Mouse (Mus musculus): Measurements from ENCODE around the gene Ltb4r1. TPM values are rescaled to one million over a fixed set of nuclear protein-coding genes. Genes with fewer than 3 reads are reported as not detected.

Ltb4r1 gene
- total and polyA plus RNA-seq, 3 experiments: 0.76 to 1.4 TPM; not detected in 1

DNA sequence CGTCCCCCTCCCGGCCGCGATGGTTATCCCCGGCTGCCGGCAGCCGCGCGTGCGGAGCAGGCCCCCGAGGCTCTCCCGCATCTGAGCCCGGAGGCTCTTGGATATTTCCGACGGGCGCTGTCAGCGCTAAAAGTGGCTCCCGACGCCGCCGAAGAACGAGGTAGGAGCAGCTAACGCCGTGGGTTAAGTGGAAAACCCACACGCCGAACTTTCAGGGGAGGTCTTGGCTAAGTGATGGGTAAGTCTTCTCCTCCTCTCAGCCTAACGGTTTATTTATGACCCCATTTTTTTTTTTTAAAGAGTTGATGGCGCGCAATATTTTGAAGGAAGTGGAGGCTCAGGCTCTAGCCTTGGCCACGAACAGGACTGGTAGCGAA is 19.9 kb upstream of the Ltb4r1 start:
- DNase-seq: no peak

DNA sequence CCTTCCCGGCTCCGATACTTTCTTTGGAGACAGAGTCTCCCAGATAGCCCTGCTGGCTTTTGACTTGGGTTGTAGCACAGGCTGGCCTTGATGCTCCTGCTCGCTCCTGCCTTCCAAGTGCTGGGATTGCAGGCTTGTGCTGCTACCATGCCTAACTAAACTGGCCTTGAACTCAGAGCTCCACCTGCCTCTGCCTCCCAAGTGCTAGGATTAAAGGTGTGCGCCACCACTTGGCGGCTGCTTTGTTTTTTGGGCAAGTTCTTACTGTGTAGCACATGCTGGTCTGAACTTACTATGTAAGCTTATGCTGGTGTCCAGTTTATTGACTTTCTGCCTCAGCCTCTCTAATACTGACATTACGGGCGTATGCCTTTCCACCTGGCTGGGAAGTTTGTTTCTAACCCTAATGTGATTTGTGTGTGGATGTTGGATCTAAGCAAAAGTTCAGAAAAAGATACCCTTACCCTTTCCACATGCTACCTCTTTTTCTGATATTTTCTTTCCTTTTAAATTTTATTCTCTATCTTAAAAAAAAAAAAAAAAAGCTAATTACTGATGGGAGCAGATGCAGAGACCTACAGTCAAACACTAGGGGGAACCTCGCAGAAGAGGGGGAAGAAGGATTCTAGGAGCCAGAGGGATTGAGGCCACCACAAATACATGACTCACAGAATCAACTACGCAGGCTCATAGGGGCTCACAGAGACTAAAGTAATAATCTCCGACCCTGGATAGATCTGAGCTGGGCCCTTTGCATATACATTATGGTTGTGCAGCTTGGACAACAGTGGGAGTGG is 18.5 kb upstream of the Ltb4r1 start:
- no peak for DNase-seq

DNA sequence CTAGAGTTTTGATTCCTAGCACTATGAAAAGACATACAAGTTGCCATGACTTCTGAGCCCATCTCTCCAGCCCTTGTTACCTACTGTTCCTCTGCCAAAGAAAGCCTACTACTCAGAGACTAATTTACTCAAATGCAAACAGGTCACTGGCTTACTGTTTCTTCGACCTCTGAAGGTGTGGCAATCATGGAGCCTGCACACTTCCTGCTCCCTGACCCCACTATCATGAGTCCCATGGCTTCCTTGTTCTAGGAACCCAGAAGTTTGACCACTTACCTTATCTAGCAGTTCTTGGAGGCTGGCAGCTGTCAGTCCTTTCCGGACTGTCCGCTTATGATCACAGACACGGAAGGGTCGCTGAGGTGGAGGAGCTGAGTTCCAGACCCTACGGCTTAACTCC is 8.2 kb upstream of the Ltb4r1 start:
- DNase-seq: no peak

DNA sequence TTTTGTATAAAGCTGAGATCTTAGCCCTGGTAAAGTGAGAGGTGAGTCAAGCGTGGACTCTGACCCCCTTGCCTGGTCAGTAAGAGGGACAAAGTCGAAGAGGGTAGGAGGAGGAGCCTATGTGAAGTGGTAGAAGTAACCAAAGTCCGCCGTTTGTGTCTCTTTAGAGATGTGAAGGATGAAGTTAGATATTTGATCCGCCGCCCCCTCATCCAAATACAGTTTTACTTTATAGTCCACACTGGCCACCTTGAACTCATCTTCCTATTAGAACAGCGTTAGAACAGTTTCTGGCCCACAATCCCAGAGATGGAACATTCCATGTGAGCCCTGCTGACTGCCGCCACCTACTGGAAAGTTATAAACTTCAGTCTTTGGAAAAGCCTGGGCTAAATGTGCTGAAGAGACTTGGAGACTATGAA is 7.4 kb upstream of the Ltb4r1 start, which contains the start of gene Cideb:
Gene Cideb, minus strand, starts transcription at position 96 of the 422 bp plus-strand sequence.
- DNase-seq: peak; percentile 53

DNA sequence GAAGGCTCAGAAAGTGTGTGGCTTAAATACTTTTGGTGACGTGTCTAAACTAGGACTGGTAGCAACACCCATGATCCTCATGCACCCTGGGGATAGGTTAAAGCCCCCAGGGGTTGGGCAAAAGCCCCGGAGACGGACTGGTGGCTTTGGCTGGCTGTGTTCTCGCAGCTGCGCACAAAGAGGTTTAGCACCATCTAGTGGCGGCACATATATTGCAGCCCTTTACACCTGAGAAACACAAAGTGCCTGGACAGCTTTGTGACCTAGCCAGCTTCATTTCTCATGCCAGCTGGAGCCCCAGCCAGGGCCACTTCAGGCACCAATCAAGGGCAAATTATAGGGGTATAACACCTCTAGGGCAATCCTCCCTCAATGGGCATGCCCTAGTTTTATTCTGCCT is 5.6 kb upstream of the Ltb4r1 start:
- DNase-seq: peak; percentile 81

DNA sequence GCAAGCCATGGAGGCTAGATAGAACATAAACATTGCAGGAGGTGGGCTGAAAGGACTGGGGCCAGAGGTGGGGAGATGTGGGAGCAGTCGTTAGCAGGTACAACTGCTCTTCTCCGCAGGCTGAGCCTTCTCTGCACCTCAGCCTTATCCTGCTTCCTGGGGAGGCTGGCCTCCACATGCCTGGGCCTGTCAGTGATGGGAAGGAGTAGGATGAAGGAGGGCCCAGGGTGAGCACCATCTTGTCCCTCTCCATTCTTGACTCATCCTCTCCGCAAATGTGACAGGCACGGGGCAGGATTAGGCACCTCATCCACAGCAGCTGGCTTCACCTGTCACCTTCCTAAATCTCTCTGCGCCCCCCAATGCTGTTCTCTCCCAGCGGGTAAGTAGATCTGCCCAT is 4.6 kb upstream of the Ltb4r1 start, which contains the start of gene Ltb4r2:
Gene Ltb4r2, plus strand, starts transcription at position 266 of the 400 bp plus-strand sequence.
- DNase-seq: no peak

DNA sequence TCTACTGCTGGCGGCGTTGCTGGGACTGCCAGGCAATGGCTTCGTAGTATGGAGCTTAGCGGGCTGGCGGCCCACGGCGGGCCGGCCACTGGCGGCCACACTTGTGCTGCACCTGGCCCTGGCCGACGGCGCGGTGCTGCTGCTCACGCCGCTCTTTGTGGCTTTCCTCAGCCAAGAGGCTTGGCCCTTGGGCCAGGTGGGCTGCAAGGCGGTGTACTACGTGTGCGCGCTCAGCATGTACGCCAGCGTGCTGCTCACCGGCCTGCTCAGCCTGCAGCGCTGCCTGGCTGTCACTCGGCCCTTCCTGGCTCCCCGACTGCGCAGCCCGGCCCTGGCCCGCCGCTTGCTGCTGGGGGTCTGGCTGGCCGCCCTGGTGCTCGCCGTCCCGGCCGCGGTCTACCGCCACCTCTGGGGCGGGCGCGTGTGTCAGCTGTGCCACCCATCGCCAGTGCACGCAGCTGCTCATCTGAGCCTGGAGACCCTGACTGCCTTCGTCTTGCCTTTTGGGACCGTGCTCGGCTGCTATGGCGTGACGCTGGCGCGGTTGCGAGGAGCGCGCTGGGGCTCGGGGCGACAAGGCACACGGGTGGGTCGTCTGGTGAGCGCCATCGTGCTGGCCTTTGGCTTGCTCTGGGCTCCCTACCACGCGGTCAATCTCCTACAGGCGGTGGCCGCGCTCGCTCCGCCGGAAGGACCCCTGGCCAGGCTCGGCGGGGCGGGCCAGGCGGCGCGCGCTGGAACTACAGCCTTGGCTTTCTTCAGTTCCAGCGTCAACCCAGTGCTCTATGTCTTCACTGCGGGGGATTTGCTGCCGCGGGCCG is 3.6 kb upstream of the Ltb4r1 start:
- DNase-seq: peak; percentile 65

DNA sequence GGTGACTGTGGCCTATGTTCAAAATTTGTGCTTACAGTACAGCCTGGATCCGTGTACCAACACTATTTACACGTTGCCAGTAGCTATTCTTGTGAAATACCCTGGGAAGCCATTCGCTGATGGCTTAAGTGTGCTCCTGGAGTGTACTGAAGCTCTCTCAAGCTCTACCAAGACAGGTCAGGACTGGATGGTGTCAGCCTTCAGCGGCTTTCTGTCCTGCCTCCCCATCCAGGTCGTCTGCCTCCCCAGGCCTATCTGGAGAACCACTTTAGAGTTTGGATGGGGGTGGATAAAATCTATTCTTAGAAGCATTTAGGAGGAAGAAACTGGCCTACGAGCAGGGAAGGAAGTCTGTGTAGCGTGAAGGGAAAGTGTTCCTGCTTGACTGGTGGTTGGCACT is 2.6 kb upstream of the Ltb4r1 start:
- DNase-seq: no peak

DNA sequence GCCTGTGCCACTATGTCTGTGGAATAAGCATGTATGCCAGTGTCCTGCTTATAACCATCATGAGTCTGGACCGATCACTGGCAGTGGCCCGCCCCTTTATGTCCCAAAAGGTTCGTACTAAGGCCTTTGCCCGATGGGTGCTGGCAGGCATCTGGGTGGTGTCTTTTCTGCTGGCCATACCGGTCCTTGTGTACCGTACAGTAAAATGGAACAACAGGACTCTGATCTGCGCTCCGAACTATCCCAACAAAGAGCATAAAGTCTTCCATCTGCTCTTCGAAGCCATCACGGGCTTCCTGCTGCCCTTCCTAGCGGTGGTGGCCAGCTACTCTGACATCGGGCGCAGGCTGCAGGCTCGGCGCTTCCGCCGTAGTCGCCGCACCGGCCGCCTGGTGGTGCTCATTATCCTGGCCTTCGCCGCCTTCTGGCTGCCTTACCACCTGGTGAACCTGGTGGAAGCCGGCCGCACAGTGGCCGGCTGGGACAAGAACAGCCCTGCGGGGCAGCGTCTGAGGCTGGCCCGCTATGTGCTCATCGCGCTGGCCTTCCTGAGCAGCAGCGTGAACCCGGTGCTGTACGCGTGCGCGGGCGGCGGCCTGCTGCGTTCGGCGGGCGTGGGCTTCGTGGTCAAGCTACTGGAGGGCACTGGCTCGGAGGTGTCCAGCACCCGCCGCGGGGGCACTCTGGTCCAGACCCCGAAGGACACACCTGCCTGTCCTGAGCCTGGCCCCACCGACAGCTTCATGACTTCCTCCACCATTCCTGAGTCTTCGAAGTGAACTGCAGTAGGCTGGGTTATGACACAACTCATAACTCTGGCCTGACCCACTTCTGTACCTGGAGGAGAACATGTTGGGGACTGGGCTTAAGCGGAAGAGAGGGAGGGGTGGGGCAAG is 2.0 kb downstream of the Ltb4r1 start:
- peak; percentile 74 for DNase-seq

DNA sequence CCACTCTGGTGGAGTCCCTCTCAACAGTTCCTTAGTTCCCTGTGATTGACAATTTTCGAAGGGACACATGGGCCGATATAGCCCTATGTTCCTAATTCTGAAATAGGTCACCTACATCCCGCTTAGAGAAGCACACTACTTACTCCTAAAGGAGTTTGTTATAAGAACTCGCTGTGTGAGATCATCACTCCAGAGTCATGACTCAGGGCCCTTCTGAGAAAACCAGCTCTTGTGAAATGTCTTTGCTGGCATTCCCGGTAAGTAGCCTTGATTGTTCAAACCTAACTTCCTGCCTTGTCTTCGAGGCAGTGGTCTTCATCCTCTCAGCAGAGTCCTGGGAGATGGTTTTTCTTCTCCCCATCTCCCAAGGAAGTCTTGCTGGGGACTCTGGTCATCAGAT is 2.8 kb downstream of the Ltb4r1 start:
- peak; percentile 49 for DNase-seq

DNA sequence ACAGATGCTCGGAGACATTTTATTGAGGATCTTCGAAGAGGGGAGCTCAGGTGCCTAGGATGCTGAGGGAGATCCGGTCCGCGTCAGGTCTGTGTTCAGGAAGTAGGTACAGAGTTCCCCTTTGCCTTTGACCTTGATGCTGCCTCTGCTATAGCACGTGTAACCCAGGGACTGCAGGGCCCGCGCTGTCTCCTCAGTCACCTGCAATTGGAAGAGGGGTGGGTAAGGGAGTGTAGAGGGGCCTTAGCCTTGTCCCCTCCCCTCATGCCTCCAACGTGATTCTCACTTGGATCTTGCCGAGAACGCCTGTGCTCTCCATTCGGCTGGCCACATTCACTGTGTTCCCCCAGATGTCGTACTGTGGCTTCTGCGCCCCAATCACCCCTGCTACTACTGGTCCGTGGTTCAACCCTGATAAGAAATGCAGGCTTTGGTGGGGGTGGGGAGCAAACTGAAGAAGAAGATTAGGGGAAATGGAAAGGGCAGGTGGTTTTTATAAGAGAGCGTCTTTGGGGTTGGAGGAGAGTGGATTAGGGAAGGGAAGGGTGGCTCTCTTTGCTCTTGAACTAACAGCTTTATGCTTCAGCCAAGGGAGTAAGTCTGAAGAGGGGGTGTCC is 3.4 kb downstream of the Ltb4r1 start:
- DNase-seq: no peak

DNA sequence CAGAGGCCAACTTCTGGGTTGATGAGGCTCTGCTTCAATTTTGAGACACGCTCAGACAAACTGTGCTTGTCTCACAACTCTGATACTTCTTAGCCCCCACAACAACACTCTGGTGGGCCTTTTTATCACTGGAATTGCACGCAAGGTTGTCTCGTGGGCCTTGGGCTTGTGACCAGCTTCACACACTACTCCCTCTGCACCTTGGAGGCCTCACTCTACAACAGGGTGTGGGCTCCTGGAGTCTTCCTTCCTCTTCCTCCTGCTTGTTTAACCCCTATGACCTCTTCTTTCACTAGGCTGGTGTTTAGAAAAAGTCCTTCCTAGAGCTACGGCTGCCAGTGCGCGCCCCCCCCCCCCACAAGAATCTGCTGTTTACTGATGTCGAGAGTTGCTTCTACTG is 10.9 kb downstream of the Ltb4r1 start:
- DNase-seq: no peak

DNA sequence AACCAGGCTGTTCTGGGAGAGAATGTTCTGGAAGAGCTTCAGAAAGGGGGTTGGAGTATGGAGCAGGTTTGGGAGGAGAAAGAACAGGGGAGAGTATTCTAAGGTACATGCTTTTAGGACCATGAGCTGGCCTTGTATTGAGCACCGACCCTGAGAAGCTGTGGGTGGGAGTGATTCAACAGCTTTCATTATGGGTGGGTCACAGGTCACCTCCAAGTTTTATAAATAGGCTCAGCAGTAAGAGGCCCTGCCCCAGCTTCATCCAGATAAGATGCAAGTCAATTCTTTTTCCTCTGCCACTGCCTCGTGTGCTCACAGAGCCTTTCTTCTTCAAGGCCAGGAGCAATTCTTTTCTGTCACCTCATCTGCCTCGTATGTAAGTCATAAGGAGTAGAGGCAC is 11.4 kb downstream of the Ltb4r1 start:
- no peak for DNase-seq

DNA sequence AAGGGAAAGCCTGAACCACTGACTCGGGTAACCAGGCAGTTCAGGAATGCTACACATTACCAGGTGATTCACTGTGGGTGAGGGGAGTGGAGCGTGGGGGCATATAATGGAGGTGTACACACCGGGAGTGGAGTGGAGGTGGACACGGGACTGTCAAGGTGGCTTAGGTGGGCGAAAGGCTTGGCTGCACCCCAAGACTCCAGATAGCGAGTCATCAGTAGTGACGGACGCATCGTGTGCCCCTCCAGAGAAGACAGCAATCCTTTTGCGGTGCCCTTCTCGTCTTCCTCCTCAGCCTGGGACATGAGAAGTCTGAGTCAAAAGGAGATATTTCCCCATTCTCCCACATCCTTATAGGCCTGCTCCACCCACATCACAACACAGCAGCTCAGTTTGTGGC is 12.0 kb downstream of the Ltb4r1 start:
- DNase-seq: no peak

DNA sequence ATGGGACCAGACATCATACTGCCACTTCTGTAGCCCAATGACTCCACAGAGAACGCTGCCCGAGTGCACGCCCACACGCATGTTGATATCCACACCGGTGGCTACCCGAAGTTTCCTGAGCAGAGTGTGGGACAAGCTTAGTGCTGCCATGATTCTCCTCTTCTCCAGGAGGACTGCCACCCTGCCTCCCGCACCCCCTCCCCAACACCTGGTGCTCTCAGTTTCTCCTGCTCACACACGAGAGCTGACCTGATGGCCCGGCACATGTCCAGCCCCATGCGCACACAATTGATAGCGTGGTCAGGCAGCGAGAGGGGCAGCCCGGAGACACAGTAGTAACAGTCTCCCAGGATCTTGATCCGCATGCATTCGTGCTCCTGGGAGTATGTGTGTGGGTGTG is 12.9 kb downstream of the Ltb4r1 start:
- no peak for DNase-seq

DNA sequence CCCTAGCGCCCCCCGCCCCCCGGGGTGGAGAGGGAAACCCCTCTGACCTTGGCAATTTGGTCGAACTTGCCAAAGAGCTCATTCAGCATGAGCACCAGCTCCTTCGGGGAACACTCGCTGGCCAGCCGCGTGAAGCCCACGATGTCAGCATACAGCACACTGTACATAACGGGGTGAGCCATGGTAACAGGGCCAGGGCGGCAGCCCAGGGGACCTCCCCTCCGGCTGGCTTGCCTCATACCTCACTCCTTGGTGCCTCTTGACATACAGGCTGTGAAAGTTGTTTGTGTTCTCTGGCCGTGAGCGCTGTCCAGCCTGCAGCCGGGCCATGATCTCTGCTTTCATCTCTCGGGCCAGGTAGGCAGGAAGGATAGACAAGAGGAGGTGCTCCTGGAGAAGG is 13.9 kb downstream of the Ltb4r1 start:
- DNase-seq: no peak

DNA sequence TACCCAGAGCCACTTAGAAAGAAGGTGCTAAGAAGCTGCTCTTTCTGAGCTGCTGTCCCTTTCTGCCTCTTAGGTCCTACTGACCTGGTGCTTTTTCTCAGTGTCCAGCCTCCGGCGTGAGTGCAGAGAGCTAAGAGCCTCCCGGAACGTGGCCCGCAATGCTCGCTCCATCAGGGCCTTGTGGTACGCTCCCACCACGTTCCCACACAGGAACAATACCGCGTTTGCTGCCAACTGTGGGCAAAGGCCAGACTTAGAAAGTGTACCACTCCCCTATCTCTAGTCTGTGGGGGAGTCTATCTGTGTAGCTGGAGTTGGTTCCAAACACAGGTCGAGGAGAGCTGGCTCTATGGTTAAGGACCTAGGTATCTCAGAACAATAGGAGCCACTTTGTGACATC is 15.0 kb downstream of the Ltb4r1 start:
- DNase-seq: no peak

DNA sequence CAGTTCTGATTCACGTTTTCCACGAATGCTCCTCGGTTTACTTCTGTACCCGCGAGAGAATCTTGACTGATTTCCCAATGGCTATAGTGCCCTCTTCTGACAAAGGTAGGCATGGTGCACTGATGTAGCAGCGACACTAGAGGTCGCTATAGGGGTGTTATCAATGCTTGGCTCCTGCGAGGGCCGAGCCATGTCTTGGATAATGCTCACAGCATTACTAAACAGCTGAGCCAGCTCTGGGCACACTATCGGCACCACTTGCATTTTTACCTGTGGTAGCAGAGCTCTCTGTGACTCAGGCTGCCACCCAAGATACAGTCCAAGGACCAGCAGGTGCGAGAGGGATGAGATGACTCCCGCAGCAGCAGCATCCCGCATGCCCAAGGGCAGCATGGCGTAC is 15.5 kb downstream of the Ltb4r1 start:
- peak; percentile 76 for DNase-seq

DNA sequence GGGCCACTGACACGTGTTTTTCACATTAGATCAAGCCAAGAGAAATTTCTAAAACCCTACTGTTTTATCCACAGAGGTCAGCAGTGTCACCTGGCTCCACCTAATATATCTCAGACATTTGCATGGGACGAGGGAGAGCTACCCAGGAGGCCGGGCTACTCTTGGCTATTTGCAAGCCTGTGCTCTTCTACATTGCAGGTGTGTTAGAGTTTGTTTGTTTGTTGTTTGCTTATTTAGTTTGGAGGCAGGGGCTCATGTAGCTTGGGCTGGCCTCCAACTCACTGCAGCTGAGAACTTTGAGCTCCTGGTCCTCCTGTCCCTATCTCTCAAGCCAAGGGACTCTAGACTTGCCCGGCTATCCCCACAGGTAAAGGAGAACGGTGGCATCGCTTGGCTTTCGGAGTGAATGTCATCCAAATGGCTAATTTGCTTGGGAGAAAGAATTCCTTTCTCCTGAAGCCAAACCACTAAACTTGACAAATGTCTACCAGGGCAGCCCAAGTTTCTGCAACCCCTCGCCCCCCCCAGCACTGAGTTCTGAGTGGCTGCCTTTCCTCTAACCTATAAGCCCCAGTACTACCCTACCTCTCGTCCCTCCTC is 16.7 kb downstream of the Ltb4r1 start:
- no peak for DNase-seq

DNA sequence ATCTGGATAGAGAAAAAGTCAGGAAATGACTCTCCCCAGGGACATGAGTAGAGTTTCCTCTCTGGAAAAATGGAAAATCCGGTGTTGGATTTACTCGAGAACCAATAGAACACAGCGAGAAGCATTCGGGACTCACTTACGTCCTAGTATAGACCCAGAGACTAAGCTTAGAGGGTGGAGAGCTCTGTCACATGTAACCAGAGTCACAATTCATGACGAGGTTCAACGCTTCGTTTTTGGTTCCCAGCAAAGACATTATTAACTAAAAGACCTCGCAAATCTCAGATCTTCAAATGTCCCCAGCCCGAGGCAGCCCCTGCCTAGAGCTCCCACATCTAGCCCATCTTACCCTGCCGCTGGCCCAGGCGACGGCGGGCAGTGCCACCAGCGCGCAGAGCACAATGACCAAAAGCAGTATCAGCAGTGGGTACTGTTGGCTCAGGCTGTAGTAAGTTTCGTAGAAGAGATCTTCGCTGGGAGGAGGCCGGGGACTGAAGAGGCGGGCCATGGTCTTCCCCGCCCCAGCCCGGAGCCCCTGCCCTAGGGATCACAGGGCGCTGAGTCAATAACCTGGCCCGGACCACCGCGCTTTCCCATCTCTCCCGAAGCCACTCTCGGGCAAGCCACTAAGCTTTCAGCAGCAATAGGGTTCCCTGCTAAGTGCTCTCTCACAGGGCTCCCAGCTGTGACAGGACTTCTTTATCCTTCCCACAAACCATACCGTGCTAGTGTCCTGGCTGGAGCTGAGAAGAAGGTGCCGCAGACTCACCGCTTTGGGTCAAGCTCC is 17.6 kb downstream of the Ltb4r1 start:
- no peak for DNase-seq

DNA sequence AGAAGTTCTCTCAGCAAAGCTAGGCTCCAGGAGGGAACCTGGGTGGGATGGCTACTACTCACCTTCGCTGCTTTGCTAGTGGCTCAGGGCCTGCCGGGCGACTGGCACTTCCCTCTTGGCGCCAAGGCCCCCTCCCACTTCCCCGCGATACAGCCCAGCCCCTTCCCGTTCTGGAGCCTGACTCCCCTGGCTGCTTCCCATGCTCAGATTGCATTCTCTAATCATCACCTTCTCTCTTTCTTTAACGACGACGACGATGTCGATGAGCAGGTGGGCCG is 18.1 kb downstream of the Ltb4r1 start, which contains the start of gene Adcy4:
Gene Adcy4, minus strand, starts transcription at position 138 of the 278 bp plus-strand sequence.
- DNase-seq: no peak

All from adrenal gland, adult 2 months (tissue).